Mouse (Mus musculus) monocyte, adult 2 months (primary cell): ENCODE measurements around the gene Aldoart2.
"Not testable (repeated sequence)": the region's sequence is repeated elsewhere in the genome, so short reads cannot be mapped to it uniquely, and the experiment has no call there.

ENCODE experiments used
- DNase-seq, 2 experiments: peaks; one replicate each; pipeline ENCODE4 v3.0.0; 2022; ENCODE audit warnings: low spot score in 2 of 2, low read depth in 1 of 2

The Aldoart2 gene

DNA sequence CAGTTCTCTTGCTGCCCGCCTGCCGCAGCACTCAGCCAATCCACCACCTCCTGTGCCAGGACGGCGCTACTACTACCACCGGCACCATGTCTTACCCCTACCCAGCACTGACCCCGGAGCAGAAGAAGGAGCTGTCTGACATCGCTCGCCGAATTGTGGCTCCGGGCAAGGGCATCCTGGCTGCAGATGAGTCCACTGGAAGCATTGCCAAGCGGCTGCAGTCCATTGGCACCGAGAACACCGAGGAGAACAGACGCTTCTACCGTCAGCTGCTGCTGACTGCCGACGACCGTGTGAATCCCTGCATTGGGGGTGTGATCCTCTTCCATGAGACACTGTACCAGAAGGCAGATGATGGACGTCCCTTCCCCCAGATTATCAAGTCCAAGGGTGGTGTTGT lies at the start of gene Aldoart2:
Aldoart2 (plus strand) TSS at position 34 of the 400 bp plus-strand sequence.
- no peak for DNase-seq

- no peak for DNase-seq
Observed at GRCm38 (mm10) chr12:55518061-55518738, 46.8 kb upstream of the Aldoart2 start.

GRCm38 (mm10) chr12:55526983-55527752 lies 37.9 kb upstream of the Aldoart2 start:
- no peak for DNase-seq

DNA sequence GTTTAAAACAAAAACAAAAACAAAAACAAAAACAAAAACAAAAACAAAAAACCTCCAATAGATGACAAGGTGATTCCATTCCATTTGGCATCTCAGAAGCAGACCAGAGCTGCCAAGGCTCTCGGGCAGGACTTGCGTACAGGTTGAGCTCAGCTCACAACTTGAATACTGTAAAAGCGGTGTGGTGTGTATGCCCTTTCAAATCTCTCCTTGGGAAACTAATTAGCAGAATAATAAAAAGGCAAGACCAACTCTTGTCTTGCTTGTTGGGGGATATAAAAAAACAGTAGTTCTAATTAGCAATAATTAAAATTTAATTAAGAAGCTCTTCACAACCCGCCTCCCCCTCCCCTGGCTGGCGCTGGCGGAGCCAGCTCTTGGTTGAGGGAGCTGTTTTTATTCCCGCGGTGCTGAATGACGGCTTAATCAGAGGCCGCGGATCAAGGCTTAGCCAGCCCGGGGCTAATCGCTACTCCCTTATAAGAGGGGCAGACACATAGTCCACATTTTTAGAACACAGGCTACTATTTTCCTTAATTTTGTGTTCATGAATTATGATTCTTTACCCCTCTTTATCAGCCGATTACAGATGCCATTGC lies 28.4 kb upstream of the Aldoart2 start:
- DNase-seq, result no peak

- no peak for DNase-seq
Observed at GRCm38 (mm10) chr12:55537742-55538141, 27.3 kb upstream of the Aldoart2 start.

- DNase-seq, result no peak
Observed at GRCm38 (mm10) chr12:55538328-55538971, 26.6 kb upstream of the Aldoart2 start.

- no peak for DNase-seq
Observed at GRCm38 (mm10) chr12:55539157-55539556, 25.9 kb upstream of the Aldoart2 start.

DNA sequence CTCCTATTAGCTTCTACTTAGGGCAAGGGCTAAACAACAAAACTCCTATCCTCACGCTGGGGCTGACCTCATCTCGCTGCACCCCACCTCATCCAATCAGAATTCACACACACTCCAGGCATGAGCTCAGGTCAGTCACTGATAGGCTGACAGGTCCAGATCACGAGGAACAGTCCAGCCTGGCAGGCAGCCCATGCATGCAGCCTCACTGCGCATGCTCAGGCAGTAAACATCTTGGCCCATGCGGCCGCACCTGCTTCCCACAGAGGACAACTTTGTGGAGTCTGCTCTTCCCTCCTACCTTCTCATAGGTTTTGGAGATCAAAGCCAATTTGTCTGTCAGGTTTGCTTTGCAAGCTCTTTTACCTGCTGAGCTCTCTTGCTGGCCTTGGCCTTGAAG lies 10.1 kb upstream of the Aldoart2 start:
- not testable (repeated sequence) for DNase-seq

- DNase-seq, result no peak
Observed at GRCm38 (mm10) chr12:55557866-55558265, 7.2 kb upstream of the Aldoart2 start.

DNA sequence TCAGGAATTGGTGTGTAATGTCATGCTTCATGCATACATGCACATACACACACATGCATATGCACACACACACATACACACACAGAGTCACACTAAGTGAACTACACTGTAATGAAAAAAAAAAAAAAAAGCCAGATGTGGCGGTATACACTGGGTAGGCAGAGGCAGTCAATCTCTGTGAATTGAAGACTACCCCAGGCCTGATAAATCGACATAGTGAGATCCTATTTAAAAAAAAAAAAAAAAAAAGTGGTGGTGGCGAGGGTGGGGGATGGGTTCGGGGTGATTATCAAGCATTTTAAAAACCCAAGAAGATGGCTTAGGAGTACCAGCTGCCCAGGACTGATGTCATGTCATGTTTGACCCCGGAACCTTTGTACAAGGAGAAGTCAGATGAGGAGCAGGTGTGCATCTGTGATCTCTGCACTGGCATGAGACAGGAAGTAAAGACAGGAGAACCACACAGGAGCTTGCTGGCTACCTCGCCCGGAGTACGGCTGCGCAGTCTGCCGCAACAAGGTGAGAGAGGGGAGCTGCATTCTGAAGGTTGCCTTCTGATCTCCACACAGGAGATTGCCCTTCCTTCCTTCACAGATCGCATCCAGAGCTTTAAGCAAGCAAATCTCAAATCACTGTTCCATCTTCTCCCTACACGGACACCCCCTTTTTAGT lies 5.7 kb upstream of the Aldoart2 start:
- DNase-seq, result no peak

GRCm38 (mm10) chr12:55560025-55560690 lies 4.9 kb upstream of the Aldoart2 start:
- no peak for DNase-seq

DNA sequence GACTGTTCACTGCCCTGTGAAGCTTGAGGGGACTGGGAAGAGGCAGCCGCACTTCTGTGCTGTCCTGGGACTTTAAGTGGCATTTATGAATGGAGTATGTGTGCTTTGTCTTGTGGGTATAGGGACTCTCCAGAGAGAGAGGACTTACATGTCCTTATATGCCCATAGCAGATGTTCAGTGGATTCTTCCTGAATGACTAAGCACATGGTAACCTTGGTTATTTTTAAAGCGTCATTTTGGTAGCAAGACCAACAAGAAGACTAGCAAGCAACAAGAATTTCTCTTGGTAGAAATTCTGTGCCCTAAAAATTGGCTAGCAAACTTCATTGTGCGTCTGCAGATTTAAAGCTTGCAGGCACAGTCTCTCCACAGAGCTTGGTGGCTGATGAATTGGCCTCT lies 1.3 kb upstream of the Aldoart2 start:
- DNase-seq, result no peak

DNA sequence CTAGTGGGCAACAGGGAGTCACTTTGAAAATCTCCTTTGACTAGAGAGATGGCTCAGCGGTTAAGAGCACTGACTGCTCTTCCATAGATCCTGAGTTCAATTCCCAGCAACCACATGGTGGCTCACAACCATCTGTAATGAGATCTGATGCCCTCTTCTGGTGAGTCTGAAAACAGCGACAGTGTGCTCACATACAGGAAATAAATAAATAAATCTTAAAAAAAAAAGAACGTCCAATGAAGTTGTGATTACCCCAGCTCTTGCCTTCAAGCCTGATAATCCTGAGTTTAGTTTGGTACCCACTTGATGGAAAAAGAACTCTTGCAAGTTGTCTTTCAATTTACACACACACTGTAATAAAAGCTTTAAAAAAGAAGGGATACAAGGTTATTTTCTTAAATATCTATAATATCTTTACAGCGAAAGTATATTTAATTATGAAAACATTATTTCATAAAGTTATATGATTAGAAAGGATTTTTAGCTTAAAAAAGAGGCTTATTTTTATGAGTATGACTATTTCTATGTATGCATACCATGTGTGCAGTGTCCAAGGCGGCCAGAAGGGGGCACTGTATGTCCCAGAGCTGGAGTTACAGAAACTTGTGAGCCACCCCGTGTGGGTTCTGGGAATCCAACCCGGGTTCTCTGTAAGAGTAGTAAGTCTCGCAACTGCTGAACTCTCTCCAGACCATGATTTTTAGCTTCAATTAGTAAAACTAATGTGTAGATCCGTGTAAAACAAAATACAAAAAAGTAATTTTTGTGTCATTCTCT lies 664 bp upstream of the Aldoart2 start:
- no peak for DNase-seq

DNA sequence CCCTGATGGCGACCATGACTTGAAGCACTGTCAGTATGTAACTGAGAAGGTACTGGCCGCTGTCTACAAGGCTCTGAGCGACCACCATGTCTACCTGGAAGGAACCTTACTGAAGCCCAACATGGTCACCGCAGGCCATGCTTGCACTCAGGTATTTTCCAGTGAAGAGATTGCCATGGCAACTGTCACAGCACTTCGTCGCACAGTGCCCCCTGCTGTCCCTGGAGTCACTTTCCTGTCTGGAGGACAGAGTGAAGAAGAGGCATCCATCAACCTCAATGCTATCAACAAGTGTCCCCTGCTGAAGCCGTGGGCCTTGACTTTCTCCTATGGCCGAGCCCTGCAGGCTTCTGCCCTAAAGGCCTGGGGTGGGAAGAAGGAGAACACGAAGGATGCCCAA lies 828 bp downstream of the Aldoart2 start:
- DNase-seq, result no peak

- no peak for DNase-seq
Observed at GRCm38 (mm10) chr12:55566837-55567236, 1.8 kb downstream of the Aldoart2 start.

DNA sequence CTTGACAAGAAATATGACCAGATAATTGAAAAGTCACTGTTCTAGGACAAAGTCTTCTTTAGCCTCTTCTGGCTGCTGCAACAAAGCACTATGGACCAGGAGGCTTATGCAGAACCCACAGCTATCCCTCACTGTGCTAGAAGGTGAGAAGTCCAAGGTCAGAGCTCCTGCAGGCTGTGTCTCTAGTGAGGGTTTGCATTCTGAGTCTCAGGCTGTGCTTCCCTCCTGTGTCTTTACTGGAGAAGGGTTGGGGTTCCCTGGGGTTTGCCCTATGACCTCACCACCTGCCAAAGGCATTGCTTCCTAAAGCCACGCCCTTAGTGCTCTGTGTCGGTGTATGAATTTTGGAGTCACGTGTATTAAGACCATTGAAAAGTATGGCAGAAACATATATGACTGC lies 3.4 kb downstream of the Aldoart2 start:
- DNase-seq, result no peak

DNA sequence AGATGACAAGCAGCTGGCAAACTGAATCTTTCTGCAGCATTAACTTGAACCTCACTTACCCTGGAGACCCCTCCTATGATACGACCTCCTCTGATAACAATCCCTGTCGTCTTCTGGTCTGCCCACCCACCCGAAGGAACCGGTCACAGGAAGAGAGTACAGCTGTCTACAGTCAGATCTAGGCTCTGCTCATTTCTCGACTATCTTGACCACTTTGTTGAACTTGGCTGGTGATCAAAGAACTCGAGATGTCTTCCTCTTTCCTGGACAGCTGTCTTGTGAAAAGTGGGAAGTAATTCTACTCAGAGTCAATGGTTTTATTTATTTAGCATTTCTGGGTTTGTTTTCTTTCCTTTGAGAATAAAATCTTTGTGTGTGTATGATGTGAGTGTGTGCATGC lies 4.6 kb downstream of the Aldoart2 start:
- no peak for DNase-seq

DNA sequence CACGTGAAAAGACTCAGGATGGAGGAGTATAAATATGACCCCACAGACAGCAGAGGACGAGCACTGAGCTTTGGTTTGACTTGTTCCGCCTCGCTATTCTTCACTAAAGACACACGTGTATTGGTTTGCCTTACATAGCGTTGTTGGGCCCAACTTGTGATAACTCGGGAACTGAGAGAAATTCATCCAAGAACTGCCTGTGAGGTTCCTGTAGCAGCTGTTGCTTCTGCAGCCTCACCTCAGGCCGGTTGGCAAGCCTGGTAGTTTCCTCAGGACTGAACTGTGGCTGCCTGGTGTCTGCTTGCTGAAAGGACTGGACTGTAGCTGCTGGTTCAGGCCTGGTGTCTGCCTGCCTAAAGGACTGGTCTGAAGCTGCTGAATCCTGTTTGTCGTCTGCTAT lies 5.6 kb downstream of the Aldoart2 start:
- DNase-seq, result no peak

DNA sequence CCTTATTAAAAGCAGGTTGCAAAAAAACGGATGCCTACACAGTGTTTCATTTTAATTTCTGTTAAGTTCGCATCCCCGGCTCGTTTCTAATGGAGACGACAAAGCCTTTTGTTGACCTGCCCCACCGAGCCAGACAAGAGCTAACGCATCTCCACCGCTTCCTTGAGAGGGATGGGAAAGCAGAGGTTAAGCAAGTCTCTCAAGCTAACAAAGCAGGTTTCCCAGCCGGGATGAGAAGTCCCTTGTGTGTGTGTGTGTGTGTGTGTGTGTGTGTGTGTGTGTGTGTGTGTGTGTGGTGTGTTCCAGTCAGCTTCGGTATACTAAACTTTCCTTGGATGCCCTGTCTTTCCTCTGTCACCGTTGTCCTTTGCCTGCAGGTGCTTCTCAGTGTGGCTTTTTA lies 6.1 kb downstream of the Aldoart2 start:
- DNase-seq, result no peak

DNA sequence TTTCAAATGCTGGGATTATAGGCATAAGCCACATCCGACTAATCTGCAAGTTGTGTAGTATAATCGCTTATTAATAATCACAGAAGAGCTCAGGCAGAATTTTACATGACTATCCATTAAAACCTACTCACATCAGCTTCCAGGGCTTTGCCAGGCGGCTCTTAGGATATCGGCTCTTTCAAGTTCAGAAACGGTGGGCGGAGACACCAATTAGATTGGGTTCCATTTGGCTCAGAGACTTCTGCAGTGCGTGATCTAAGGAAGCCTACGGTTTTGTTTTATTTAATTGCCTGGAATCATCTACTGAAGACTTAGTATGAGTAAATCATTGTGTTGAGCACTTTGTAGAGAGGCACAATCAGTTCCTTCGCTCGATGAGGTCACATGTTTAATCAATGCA lies 6.6 kb downstream of the Aldoart2 start:
- DNase-seq, result no peak
